Mouse (Mus musculus) cortical plate, adult 2 months (tissue): ENCODE data around the gene Olfr630. TPM values are rescaled to one million over a fixed set of nuclear protein-coding genes. Genes with fewer than 3 reads are reported as not detected.
"Not testable (repeated sequence)": the region's sequence is repeated elsewhere in the genome, so short reads cannot be mapped to it uniquely, and the experiment has no call there.

Experiments
- H3K27ac ChIP-seq: fragments of 200-500 bp; 2 replicates; pipeline ENCODE4 v1.5.1; 2012; ENCODE audit warnings: low read length, control low read depth, inconsistent platforms; ENCODE audit not compliant: insufficient read depth
- H3K4me1 ChIP-seq: fragments of 200-500 bp; 2 replicates; pipeline ENCODE4 v1.6.1; 2011; ENCODE audit warnings: low read length; ENCODE audit not compliant: control insufficient read depth, insufficient read depth
- H3K4me3 ChIP-seq: fragments of 200-500 bp; 2 replicates; pipeline ENCODE4 v1.5.1; 2011; ENCODE audit warnings: mild to moderate bottlenecking, low read length, control low read depth; ENCODE audit not compliant: insufficient read depth
- CTCF ChIP-seq: fragments of 200-500 bp; IDR thresholded peaks from 2 replicates; pipeline ENCODE4 v1.5.1; 2011; ENCODE audit warnings: mild to moderate bottlenecking, control low read depth, low read length; ENCODE audit not compliant: insufficient read depth; ENCODE audit errors: extremely low read depth
- POLR2A ChIP-seq: fragments of 200-500 bp; IDR thresholded peaks from 2 replicates; pipeline ENCODE4 v1.6.1; 2011; ENCODE audit warnings: mild to moderate bottlenecking, low read length, control low read depth; ENCODE audit not compliant: insufficient read depth; ENCODE audit errors: extremely low read depth
- polyA plus RNA-seq: library from polyadenylated mRNA; depleted of rRNA; stranded (reverse); fragments of >200 nt; gene quantifications from 2 replicates; pipeline ENCODE4 v1.2.3, GENCODE M21; 2012; rRNA removed

Olfr630 gene
- polyA plus RNA-seq: not detected in 2 replicates

GRCm38 (mm10) chr7:103757233-103757632, at the start of gene Olfr630:
Gene Olfr630, minus strand, starts transcription at chr7:103757333.
- Histone ChIP-seq H3K4me1 (no peaks in the 10 kb centered on the region), H3K27ac (no peak within 1 kb of the TSS), H3K4me3 (no peak within 1 kb of the TSS)
- TF ChIP-seq CTCF (no peak), POLR2A (no peak)

- peak; percentile 35; the same call in 1 of the 2 replicates for TF ChIP-seq CTCF
- TF ChIP-seq POLR2A: no peak
- Histone ChIP-seq H3K4me1 (no peaks in the 10 kb centered on the region), H3K4me3 (no peak overlapping the region), H3K27ac (no peak overlapping the region)
Measured at GRCm38 (mm10) chr7:103806856-103807255, 49.7 kb upstream of the Olfr630 start.

- no peak overlapping the region for H3K4me3 ChIP-seq
- no peaks in the 10 kb centered on the region for H3K4me1 ChIP-seq
- no peak overlapping the region for H3K27ac ChIP-seq
- TF ChIP-seq POLR2A: no peak
- no peak for TF ChIP-seq CTCF
Measured at GRCm38 (mm10) chr7:103792669-103793388, 35.7 kb upstream of the Olfr630 start.

- TF ChIP-seq POLR2A (no peak), CTCF (no peak)
- no peaks in the 10 kb centered on the region for H3K4me1 ChIP-seq
- H3K4me3 ChIP-seq: no peak within 1 kb of the TSS
- no peak within 1 kb of the TSS for H3K27ac ChIP-seq
Measured at GRCm38 (mm10) chr7:103791721-103792120, 34.6 kb upstream of the Olfr630 start, which contains the start of gene Olfr67. Gene Olfr67, minus strand, starts transcription at chr7:103791821.

GRCm38 (mm10) chr7:103779598-103779997, 22.5 kb upstream of the Olfr630 start, which contains the start of gene Olfr68:
Gene Olfr68, minus strand, starts transcription at chr7:103779698.
- Histone ChIP-seq H3K27ac (no peak within 1 kb of the TSS), H3K4me1 (no peaks in the 10 kb centered on the region), H3K4me3 (no peak within 1 kb of the TSS)
- TF ChIP-seq POLR2A (no peak), CTCF (no peak)

GRCm38 (mm10) chr7:103777652-103778051, 20.5 kb upstream of the Olfr630 start:
- H3K27ac ChIP-seq, H3K4me3 ChIP-seq, H3K4me1 ChIP-seq: not testable (repeated sequence)

GRCm38 (mm10) chr7:103771494-103771893, 14.4 kb upstream of the Olfr630 start, which contains the start of gene Olfr69:
Gene Olfr69, minus strand, starts transcription at chr7:103771594.
- TF ChIP-seq CTCF (no peak), POLR2A (no peak)
- H3K4me3 ChIP-seq: no peak within 1 kb of the TSS
- no peak within 1 kb of the TSS for H3K27ac ChIP-seq
- H3K4me1 ChIP-seq: no peaks in the 10 kb centered on the region

- not testable (repeated sequence) for H3K4me3 ChIP-seq, H3K27ac ChIP-seq, H3K4me1 ChIP-seq
Measured at GRCm38 (mm10) chr7:103767687-103768086, 10.6 kb upstream of the Olfr630 start.

GRCm38 (mm10) chr7:103762212-103762611, 5.1 kb upstream of the Olfr630 start:
- not testable (repeated sequence) for H3K27ac ChIP-seq, H3K4me3 ChIP-seq, H3K4me1 ChIP-seq

GRCm38 (mm10) chr7:103744843-103745242, 12.3 kb downstream of the Olfr630 start, which contains the start of gene Olfr629:
Gene Olfr629, minus strand, starts transcription at chr7:103744943.
- H3K27ac ChIP-seq: no peak within 1 kb of the TSS
- no peak for TF ChIP-seq POLR2A
- no peak for TF ChIP-seq CTCF
- H3K4me3 ChIP-seq: no peak within 1 kb of the TSS
- no peaks in the 10 kb centered on the region for H3K4me1 ChIP-seq

- TF ChIP-seq POLR2A (no peak), CTCF (no peak)
- H3K27ac ChIP-seq: no peak within 1 kb of the TSS
- no peak within 1 kb of the TSS for H3K4me3 ChIP-seq
- H3K4me1 ChIP-seq: no peaks in the 10 kb centered on the region
Measured at GRCm38 (mm10) chr7:103730074-103730473, 27.1 kb downstream of the Olfr630 start, which contains the start of gene Olfr628. Gene Olfr628, plus strand, starts transcription at chr7:103730374.

GRCm38 (mm10) chr7:103716398-103716797, 40.7 kb downstream of the Olfr630 start:
- H3K4me3 ChIP-seq: not testable (repeated sequence)

More at GRCm38 (mm10) chr7:103716398-103716797, 40.7 kb downstream of the Olfr630 start:
- not testable (repeated sequence) for H3K27ac ChIP-seq, H3K4me1 ChIP-seq
